Mouse (Mus musculus): Measurements from ENCODE around the gene Syn3. TPM values are rescaled to one million over a fixed set of nuclear protein-coding genes. Genes with fewer than 3 reads are reported as not detected.

Gene Syn3
- total RNA-seq, 1 experiment = 1.5 TPM

DNA sequence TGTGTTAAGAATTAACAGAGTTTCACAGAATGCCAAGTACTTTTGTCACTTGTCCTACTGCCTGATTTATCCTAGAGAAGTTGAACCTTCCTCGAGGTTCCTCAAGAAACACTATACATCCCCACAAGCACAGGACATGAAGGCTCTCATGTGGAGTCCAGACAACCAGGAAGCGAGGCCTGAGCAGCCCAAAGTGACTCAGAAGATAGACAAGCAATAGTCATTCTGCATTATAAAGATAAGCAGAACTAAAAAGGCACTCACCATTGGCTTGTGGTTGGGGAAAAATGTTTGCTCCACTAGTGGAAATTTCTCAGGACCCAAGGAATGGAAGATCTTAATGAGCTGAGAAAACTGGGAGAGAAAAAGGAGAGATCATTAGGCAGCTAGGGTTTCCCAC lies 147.4 kb downstream of the Syn3 start:
- no peak overlapping the region for H3K4me3 ChIP-seq (ENCODE audit: insufficient read depth in 1 of 2, low read depth in 1 of 2, low read length in 2 of 2, poor library complexity in 1 of 2, severe bottlenecking in 1 of 2)
- H3K27ac ChIP-seq (ENCODE audit: insufficient read depth, low read depth, low read length, poor library complexity, severe bottlenecking) = no peak overlapping the region
- H3K36me3 ChIP-seq (ENCODE audit: control insufficient read depth, insufficient read depth, low read length, poor library complexity, severe bottlenecking) = no peaks in the 10 kb centered on the region
- in situ Hi-C loops (cut with MboI; ENCODE audit: low sequenced_read_pairs in 2 of 2, unreplicated experiment in 2 of 2) = no loop called here
- no peak overlapping the region for H3K9ac ChIP-seq (ENCODE audit: insufficient read depth, low read depth, low read length, poor library complexity, severe bottlenecking)
- H3K9me3 ChIP-seq (ENCODE audit: control insufficient read depth, insufficient read depth, low read depth, low read length) = no peaks in the 10 kb centered on the region
- H3K4me1 ChIP-seq (ENCODE audit: control insufficient read depth in 2 of 2, insufficient read depth in 2 of 2, low read length in 2 of 2, poor library complexity in 1 of 2) = no peaks in the 10 kb centered on the region
- TF ChIP-seq ZC3H11A (IDR thresholded peaks at IDR 0.05; ENCODE audit: borderline replicate concordance, low read depth, low read length) = no peak
- no peak for TF ChIP-seq ZNF384 (IDR thresholded peaks at IDR 0.05; ENCODE audit: low read depth, low read length)
- DNase-seq (ENCODE audit: low read depth, low spot score) = no peak

- H3K27ac ChIP-seq (ENCODE audit: insufficient read depth, low read depth, low read length, poor library complexity, severe bottlenecking) = no peak overlapping the region
- no peak overlapping the region for H3K9ac ChIP-seq (ENCODE audit: insufficient read depth, low read depth, low read length, poor library complexity, severe bottlenecking)
- DNase-seq (ENCODE audit: low read depth, low spot score) = no peak
- no peaks in the 10 kb centered on the region for H3K9me3 ChIP-seq (ENCODE audit: control insufficient read depth, insufficient read depth, low read depth, low read length)
- peaks cover 0 to 5% of the 10 kb centered on the region in 2 experiments; a peak in 1 of 4 replicates for H3K4me1 ChIP-seq (ENCODE audit: control insufficient read depth in 2 of 2, insufficient read depth in 2 of 2, low read length in 2 of 2, poor library complexity in 1 of 2)
- no peak overlapping the region for H3K4me3 ChIP-seq (ENCODE audit: insufficient read depth in 1 of 2, low read depth in 1 of 2, low read length in 2 of 2, poor library complexity in 1 of 2, severe bottlenecking in 1 of 2)
- H3K36me3 ChIP-seq (ENCODE audit: control insufficient read depth, insufficient read depth, low read length, poor library complexity, severe bottlenecking) = no peaks in the 10 kb centered on the region
- in situ Hi-C loops (cut with MboI; ENCODE audit: low sequenced_read_pairs in 2 of 2, unreplicated experiment in 2 of 2) = no loop called here
- TF ChIP-seq MAFK (IDR thresholded peaks at IDR 0.05; ENCODE audit: insufficient read depth, low read depth, low read length) (no peak), CHD2 (IDR thresholded peaks at IDR 0.05; ENCODE audit: low read depth, low read length) (no peak), HCFC1 (IDR thresholded peaks at IDR 0.05; ENCODE audit: borderline replicate concordance, insufficient read depth, low read length) (no peak), ZNF384 (IDR thresholded peaks at IDR 0.05; ENCODE audit: low read depth, low read length) (no peak), ZC3H11A (IDR thresholded peaks at IDR 0.05; ENCODE audit: borderline replicate concordance, low read depth, low read length) (no peak)
Measured at GRCm38 (mm10) chr10:86346235-86346840, 152.4 kb downstream of the Syn3 start.

- no peaks in the 10 kb centered on the region for H3K36me3 ChIP-seq (ENCODE audit: control insufficient read depth, insufficient read depth, low read length, poor library complexity, severe bottlenecking)
Measured at GRCm38 (mm10) chr10:86345645-86346044, 153.1 kb downstream of the Syn3 start.

DNA sequence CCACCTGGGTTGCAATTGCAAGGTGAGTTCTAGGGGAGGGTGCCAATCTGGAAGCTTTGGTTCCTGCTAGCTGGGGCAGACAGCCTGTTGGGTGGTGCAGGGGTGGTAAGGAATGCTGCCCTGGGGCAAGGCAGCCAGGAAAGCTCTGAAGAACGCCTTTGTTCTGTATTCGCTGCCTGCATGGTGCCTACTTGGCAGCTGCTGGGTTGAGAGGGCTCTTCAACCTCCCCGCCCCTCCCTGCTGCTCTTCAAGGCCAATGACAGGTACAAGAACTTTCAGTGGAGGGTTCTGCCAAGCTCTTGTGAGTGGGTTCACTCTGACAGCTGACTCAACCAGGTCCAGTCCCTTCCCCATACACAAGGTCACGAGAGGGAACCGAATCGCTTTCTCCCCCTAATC lies 154.0 kb downstream of the Syn3 start:
- Histone ChIP-seq H3K4me1 (ENCODE audit: control insufficient read depth in 2 of 2, insufficient read depth in 2 of 2, low read length in 2 of 2, poor library complexity in 1 of 2) (peaks cover 4 to 13% of the 10 kb centered on the region in 2 experiments; a peak in 3 of 4 replicates), H3K9me3 (ENCODE audit: control insufficient read depth, insufficient read depth, low read depth, low read length) (no peaks in the 10 kb centered on the region), H3K36me3 (ENCODE audit: control insufficient read depth, insufficient read depth, low read length, poor library complexity, severe bottlenecking) (no peaks in the 10 kb centered on the region), H3K9ac (ENCODE audit: insufficient read depth, low read depth, low read length, poor library complexity, severe bottlenecking) (no peak overlapping the region), H3K4me3 (ENCODE audit: insufficient read depth in 1 of 2, low read depth in 1 of 2, low read length in 2 of 2, poor library complexity in 1 of 2, severe bottlenecking in 1 of 2) (no peak overlapping the region), H3K27ac (ENCODE audit: insufficient read depth, low read depth, low read length, poor library complexity, severe bottlenecking) (no peak overlapping the region)
- in situ Hi-C loops (cut with MboI; ENCODE audit: low sequenced_read_pairs in 2 of 2, unreplicated experiment in 2 of 2) = no loop called here
- DNase-seq (ENCODE audit: low read depth, low spot score) = no peak
- TF ChIP-seq MAFK (IDR thresholded peaks at IDR 0.05; ENCODE audit: insufficient read depth, low read depth, low read length) (no peak), HCFC1 (IDR thresholded peaks at IDR 0.05; ENCODE audit: borderline replicate concordance, insufficient read depth, low read length) (no peak), ZNF384 (IDR thresholded peaks at IDR 0.05; ENCODE audit: low read depth, low read length) (no peak), CHD2 (IDR thresholded peaks at IDR 0.05; ENCODE audit: low read depth, low read length) (no peak), ZC3H11A (IDR thresholded peaks at IDR 0.05; ENCODE audit: borderline replicate concordance, low read depth, low read length) (no peak)

More at GRCm38 (mm10) chr10:86345645-86346044, 153.1 kb downstream of the Syn3 start:
- TF ChIP-seq HCFC1 (IDR thresholded peaks at IDR 0.05; ENCODE audit: borderline replicate concordance, insufficient read depth, low read length) = no peak
- no peak for TF ChIP-seq CHD2 (IDR thresholded peaks at IDR 0.05; ENCODE audit: low read depth, low read length)
- TF ChIP-seq ZC3H11A (IDR thresholded peaks at IDR 0.05; ENCODE audit: borderline replicate concordance, low read depth, low read length) = no peak
- no peak for TF ChIP-seq ZNF384 (IDR thresholded peaks at IDR 0.05; ENCODE audit: low read depth, low read length)
- no peak for TF ChIP-seq MAFK (IDR thresholded peaks at IDR 0.05; ENCODE audit: insufficient read depth, low read depth, low read length)
- DNase-seq (ENCODE audit: low read depth, low spot score) = no peak
- no peak overlapping the region for H3K27ac ChIP-seq (ENCODE audit: insufficient read depth, low read depth, low read length, poor library complexity, severe bottlenecking)
- in situ Hi-C loops (cut with MboI; ENCODE audit: low sequenced_read_pairs in 2 of 2, unreplicated experiment in 2 of 2) = no loop called here
- H3K9ac ChIP-seq (ENCODE audit: insufficient read depth, low read depth, low read length, poor library complexity, severe bottlenecking) = no peak overlapping the region
- peaks cover 0 to 5% of the 10 kb centered on the region in 2 experiments; a peak in 1 of 4 replicates for H3K4me1 ChIP-seq (ENCODE audit: control insufficient read depth in 2 of 2, insufficient read depth in 2 of 2, low read length in 2 of 2, poor library complexity in 1 of 2)
- H3K4me3 ChIP-seq (ENCODE audit: insufficient read depth in 1 of 2, low read depth in 1 of 2, low read length in 2 of 2, poor library complexity in 1 of 2, severe bottlenecking in 1 of 2) = no peak overlapping the region
- H3K9me3 ChIP-seq (ENCODE audit: control insufficient read depth, insufficient read depth, low read depth, low read length) = no peaks in the 10 kb centered on the region

GRCm38 (mm10) chr10:86343931-86344330 lies 154.8 kb downstream of the Syn3 start:
- no peak overlapping the region for H3K4me3 ChIP-seq (ENCODE audit: insufficient read depth in 1 of 2, low read depth in 1 of 2, low read length in 2 of 2, poor library complexity in 1 of 2, severe bottlenecking in 1 of 2)
- peaks cover 5 to 17% of the 10 kb centered on the region in 2 experiments; a peak in 3 of 4 replicates for H3K4me1 ChIP-seq (ENCODE audit: control insufficient read depth in 2 of 2, insufficient read depth in 2 of 2, low read length in 2 of 2, poor library complexity in 1 of 2)
- no peak for DNase-seq (ENCODE audit: low read depth, low spot score)
- H3K9me3 ChIP-seq (ENCODE audit: control insufficient read depth, insufficient read depth, low read depth, low read length) = no peaks in the 10 kb centered on the region
- H3K27ac ChIP-seq (ENCODE audit: insufficient read depth, low read depth, low read length, poor library complexity, severe bottlenecking) = no peak overlapping the region
- TF ChIP-seq CHD2 (IDR thresholded peaks at IDR 0.05; ENCODE audit: low read depth, low read length) = no peak
- TF ChIP-seq ZC3H11A (IDR thresholded peaks at IDR 0.05; ENCODE audit: borderline replicate concordance, low read depth, low read length) = no peak
- TF ChIP-seq HCFC1 (IDR thresholded peaks at IDR 0.05; ENCODE audit: borderline replicate concordance, insufficient read depth, low read length) = no peak
- no peak for TF ChIP-seq ZNF384 (IDR thresholded peaks at IDR 0.05; ENCODE audit: low read depth, low read length)
- TF ChIP-seq MAFK (IDR thresholded peaks at IDR 0.05; ENCODE audit: insufficient read depth, low read depth, low read length) = no peak
- no peaks in the 10 kb centered on the region for H3K36me3 ChIP-seq (ENCODE audit: control insufficient read depth, insufficient read depth, low read length, poor library complexity, severe bottlenecking)
- H3K9ac ChIP-seq (ENCODE audit: insufficient read depth, low read depth, low read length, poor library complexity, severe bottlenecking) = no peak overlapping the region
- in situ Hi-C loops (cut with MboI; ENCODE audit: low sequenced_read_pairs in 2 of 2, unreplicated experiment in 2 of 2) = no loop called here
